Mouse (Mus musculus) liver, embryonic 13.5 days (tissue): Measurements from ENCODE around the gene Fam173a. TPM values are rescaled to one million over a fixed set of nuclear protein-coding genes. Genes with fewer than 3 reads are reported as not detected.

Experiments
- ATAC-seq: fragments of 200-750 bp; cut with Nextera tagmentation; 2 replicates; pipeline ENCODE4 v1.8.0; 2017; ENCODE audit warnings: low read depth, mild to moderate bottlenecking, moderate number of reproducible peaks, moderate library complexity
- DNase-seq: peaks from one replicate; pipeline ENCODE4 v3.0.0; 2022
- H3K27ac ChIP-seq: fragments of 300-500 bp; sonication (generic); 2 replicates; pipeline ENCODE4 v1.5.1; 2015; ENCODE audit warnings: moderate library complexity, mild to moderate bottlenecking, inconsistent platforms
- H3K27me3 ChIP-seq: fragments of 300-500 bp; sonication (generic); 2 replicates; pipeline ENCODE4 v1.6.1; 2015; ENCODE audit warnings: mild to moderate bottlenecking, inconsistent platforms
- H3K36me3 ChIP-seq: fragments of 300-500 bp; sonication (generic); 2 replicates; pipeline ENCODE4 v1.6.1; 2015; ENCODE audit warnings: mild to moderate bottlenecking, inconsistent platforms
- H3K4me1 ChIP-seq: fragments of 300-500 bp; sonication (generic); replicated peaks from 2 replicates; pipeline ENCODE4 v1.6.1; 2015; ENCODE audit warnings: inconsistent platforms
- H3K4me2 ChIP-seq: fragments of 300-500 bp; sonication (generic); 2 replicates; pipeline ENCODE4 v1.6.1; 2015; ENCODE audit warnings: inconsistent platforms, mild to moderate bottlenecking, moderate library complexity
- H3K4me3 ChIP-seq: fragments of 300-500 bp; sonication (generic); replicated peaks from 2 replicates; pipeline ENCODE4 v1.5.1; 2015; ENCODE audit warnings: mild to moderate bottlenecking, inconsistent platforms
- H3K9ac ChIP-seq: fragments of 300-500 bp; sonication (generic); 2 replicates; pipeline ENCODE4 v1.6.1; 2015; ENCODE audit warnings: mild to moderate bottlenecking, inconsistent platforms
- H3K9me3 ChIP-seq: fragments of 300-500 bp; sonication (generic); replicated peaks from 2 replicates; pipeline ENCODE4 v1.6.1; 2016; ENCODE audit warnings: inconsistent platforms
- WGBS: fragments of 180-500 bp; shearing (Covaris S2); methylation state at CpG from one replicate; pipeline ENCODE4 v1.1.7; 2015; ENCODE audit not compliant: insufficient replicate concordance; 5-methylcytosine and 5-hydroxymethylcytosine counted together
- polyA plus RNA-seq: library from polyadenylated mRNA; unstranded; fragments of >200 nt; fragmentation: Nextera tagmentation; extraction: Ambion mirVana; gene quantifications from 2 replicates; pipeline ENCODE4 v1.2.1, GENCODE M21; 2015

Fam173a gene
- polyA plus RNA-seq, 1 experiment from 2014 or later = 61.8 TPM

GRCm38 (mm10) chr17:25834595-25835222 lies 42.0 kb upstream of the Fam173a start:
- Histone ChIP-seq H3K4me1 (peaks cover 88% of the 10 kb centered on the region), H3K27ac (peak overlapping the region; percentile 93)
- WGBS = 88% methylated on average over 12 of the region's 12 CpGs

GRCm38 (mm10) chr17:25833961-25834594 lies 41.4 kb upstream of the Fam173a start:
- no peak for ATAC-seq
- Histone ChIP-seq H3K27me3 (no peaks in the 10 kb centered on the region), H3K9ac (peak overlapping the region; percentile 92), H3K27ac (peak overlapping the region; percentile 93), H3K4me3 (peak overlapping the region; percentile 85), H3K4me1 (peaks cover 88% of the 10 kb centered on the region), H3K9me3 (no peaks in the 10 kb centered on the region), H3K36me3 (peaks cover 58% of the 10 kb centered on the region), H3K4me2 (peak overlapping the region; percentile 99)
- no peak for DNase-seq
- WGBS = 34% methylated on average over 6 of the region's 6 CpGs

More at GRCm38 (mm10) chr17:25834595-25835222, 42.0 kb upstream of the Fam173a start:
- Histone ChIP-seq H3K27me3 (no peaks in the 10 kb centered on the region), H3K9ac (peak overlapping the region; percentile 92), H3K9me3 (no peaks in the 10 kb centered on the region), H3K36me3 (peaks cover 62% of the 10 kb centered on the region), H3K4me3 (peak overlapping the region; percentile 85), H3K4me2 (peak overlapping the region; percentile 99)
- ATAC-seq = no peak
- no peak for DNase-seq

GRCm38 (mm10) chr17:25833291-25833663 lies 40.6 kb upstream of the Fam173a start, which contains the start of gene Stub1:
Gene Stub1, minus strand, starts transcription at chr17:25833404.
- H3K4me3 ChIP-seq = peak within 1 kb of the TSS; percentile 85
- peak; percentile 51 for ATAC-seq
- H3K9me3 ChIP-seq = no peaks in the 10 kb centered on the region
- peaks cover 53% of the 10 kb centered on the region for H3K36me3 ChIP-seq
- H3K27ac ChIP-seq = peak within 1 kb of the TSS; percentile 93
- H3K9ac ChIP-seq = peak within 1 kb of the TSS; percentile 92
- H3K4me2 ChIP-seq = peak within 1 kb of the TSS; percentile 99
- peaks cover 88% of the 10 kb centered on the region for H3K4me1 ChIP-seq
- WGBS = under 1% methylated on average over 24 of the region's 24 CpGs
- peak; percentile 76 for DNase-seq
- H3K27me3 ChIP-seq = no peaks in the 10 kb centered on the region

DNA sequence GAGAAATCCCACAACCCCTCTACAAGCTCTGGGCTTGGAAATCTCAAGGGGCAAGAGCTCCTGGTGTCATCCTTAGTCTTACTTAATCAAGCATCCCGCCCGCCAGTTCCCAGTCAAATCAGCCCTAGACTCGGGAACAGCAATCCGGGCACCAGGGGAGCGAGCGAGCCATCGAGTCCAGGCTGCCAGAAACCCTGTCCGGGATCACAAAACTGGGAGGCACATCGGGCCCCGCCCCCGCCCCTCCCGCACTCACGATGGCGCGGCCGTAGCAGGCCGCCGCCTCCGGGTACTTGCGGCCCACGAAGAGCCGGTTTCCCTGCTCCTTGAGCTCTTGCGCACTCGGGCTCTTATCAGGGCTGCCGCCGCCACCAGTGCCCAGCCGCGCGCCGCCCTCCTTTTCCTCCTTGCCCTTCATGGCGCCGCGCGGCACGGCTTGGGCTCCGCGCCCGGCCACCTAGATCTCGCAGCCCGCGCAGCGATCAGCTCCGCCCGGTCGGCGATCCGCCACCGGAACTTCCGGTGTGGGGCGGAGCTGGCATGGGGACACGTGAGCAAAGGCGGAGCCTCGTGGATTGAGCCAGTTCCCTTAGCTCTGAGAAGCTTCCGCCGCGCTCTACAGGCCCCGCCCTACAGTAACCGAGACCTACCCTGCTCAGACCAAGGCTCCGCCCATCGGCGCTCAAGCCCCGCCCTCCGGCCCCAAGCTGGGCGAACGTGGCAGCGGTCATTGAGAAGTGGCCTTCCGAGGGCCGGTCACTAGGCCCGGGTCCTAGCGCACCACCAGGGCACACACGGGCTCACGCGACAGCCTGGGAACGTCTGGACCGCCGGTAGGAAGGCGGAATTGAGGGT lies 40.0 kb upstream of the Fam173a start:
- H3K4me2 ChIP-seq = peak overlapping the region; percentile 99
- peak overlapping the region; percentile 85 for H3K4me3 ChIP-seq
- H3K9me3 ChIP-seq = no peaks in the 10 kb centered on the region
- under 1% methylated on average over 76 of the region's 77 CpGs for WGBS
- ATAC-seq (peak; percentile 89), DNase-seq (peak; percentile 99)
- peaks cover 53% of the 10 kb centered on the region for H3K36me3 ChIP-seq
- H3K27ac ChIP-seq = peak overlapping the region; percentile 93
- no peaks in the 10 kb centered on the region for H3K27me3 ChIP-seq
- peaks cover 85% of the 10 kb centered on the region for H3K4me1 ChIP-seq
- H3K9ac ChIP-seq = peak overlapping the region; percentile 92

- Histone ChIP-seq H3K27ac (peak overlapping the region; percentile 93), H3K4me3 (peak overlapping the region; percentile 85), H3K27me3 (no peaks in the 10 kb centered on the region), H3K9ac (peak overlapping the region; percentile 89), H3K9me3 (no peaks in the 10 kb centered on the region), H3K36me3 (peaks cover 59% of the 10 kb centered on the region), H3K4me1 (peaks cover 80% of the 10 kb centered on the region), H3K4me2 (peak overlapping the region; percentile 99)
- 39% methylated on average over 21 of the region's 21 CpGs for WGBS
- ATAC-seq = no peak
- no peak for DNase-seq
These were observed 39.0 kb upstream of the Fam173a start for GRCm38 (mm10) chr17:25831451-25832281.

- DNase-seq (no peak), ATAC-seq (no peak)
- Histone ChIP-seq H3K27ac (peak overlapping the region; percentile 93; the same call in 1 of the 2 replicates), H3K9me3 (no peaks in the 10 kb centered on the region), H3K9ac (peak overlapping the region; percentile 89), H3K27me3 (no peaks in the 10 kb centered on the region), H3K4me2 (peak overlapping the region; percentile 99), H3K36me3 (peaks cover 66% of the 10 kb centered on the region), H3K4me3 (peak overlapping the region; percentile 85), H3K4me1 (peaks cover 75% of the 10 kb centered on the region)
- 81% methylated on average over 14 of the region's 14 CpGs for WGBS
These were observed 38.2 kb upstream of the Fam173a start for GRCm38 (mm10) chr17:25830806-25831431.

- Histone ChIP-seq H3K27ac (peak overlapping the region; percentile 78; the same call in 1 of the 2 replicates), H3K9me3 (no peaks in the 10 kb centered on the region), H3K36me3 (peaks cover 65% of the 10 kb centered on the region), H3K4me3 (peak overlapping the region; percentile 85), H3K9ac (peak overlapping the region; percentile 81), H3K4me2 (peak overlapping the region; percentile 99), H3K4me1 (peaks cover 73% of the 10 kb centered on the region), H3K27me3 (no peaks in the 10 kb centered on the region)
- ATAC-seq (no peak), DNase-seq (no peak)
- 74% methylated on average over 4 of the region's 4 CpGs for WGBS
These were observed 37.6 kb upstream of the Fam173a start for GRCm38 (mm10) chr17:25830200-25830753.

DNA sequence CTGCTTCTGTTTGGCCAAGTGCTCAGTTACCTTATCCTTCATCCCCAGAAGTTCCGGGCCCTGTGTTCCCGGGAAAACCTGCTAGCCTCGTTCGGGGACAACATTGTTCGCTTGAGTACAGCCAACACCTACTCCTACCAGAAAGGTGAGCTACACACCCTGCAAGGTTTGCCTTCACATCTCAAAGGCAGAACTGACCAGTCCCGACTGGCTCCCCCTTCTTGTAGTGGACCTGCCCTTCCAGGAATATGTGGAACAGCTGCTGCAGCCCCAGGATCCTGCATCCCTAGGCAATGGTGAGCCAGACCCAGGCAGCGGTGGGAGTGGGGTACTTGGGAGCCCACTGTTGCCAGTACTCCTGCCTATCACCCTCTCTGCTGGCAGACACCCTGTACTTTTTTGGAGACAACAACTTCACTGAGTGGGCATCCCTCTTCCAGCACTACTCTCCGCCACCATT lies 36.9 kb upstream of the Fam173a start:
- Histone ChIP-seq H3K4me2 (peak overlapping the region; percentile 99), H3K9ac (peak overlapping the region; percentile 81), H3K4me1 (peaks cover 73% of the 10 kb centered on the region), H3K36me3 (peaks cover 58% of the 10 kb centered on the region), H3K4me3 (peak overlapping the region; percentile 85), H3K9me3 (no peaks in the 10 kb centered on the region), H3K27me3 (no peaks in the 10 kb centered on the region), H3K27ac (peak overlapping the region; percentile 78)
- ATAC-seq (no peak), DNase-seq (no peak)
- 44% methylated on average over 8 of the region's 8 CpGs for WGBS

GRCm38 (mm10) chr17:25828712-25829557 lies 36.2 kb upstream of the Fam173a start, which contains the start of gene Jmjd8:
Gene Jmjd8, plus strand, starts transcription at chr17:25828867.
- Histone ChIP-seq H3K36me3 (peaks cover 56% of the 10 kb centered on the region), H3K4me3 (peak within 1 kb of the TSS; percentile 85), H3K4me1 (peaks cover 73% of the 10 kb centered on the region), H3K9me3 (no peaks in the 10 kb centered on the region), H3K27me3 (no peaks in the 10 kb centered on the region), H3K27ac (peak within 1 kb of the TSS; percentile 78), H3K4me2 (peak within 1 kb of the TSS; percentile 99), H3K9ac (peak within 1 kb of the TSS; percentile 81)
- ATAC-seq (peak; percentile 37), DNase-seq (peak; percentile 72)
- 1% methylated on average over 32 of the region's 32 CpGs for WGBS
